Mouse (Mus musculus) stomach, postnatal 0 days (tissue): ENCODE measurements at regions not wholly inside any gene's neighbourhood (a gene's known extent, or its start where the extent isn't known, plus 50 kb on each side); places are given as distances from the start of the nearest gene placed in this dataset.

Source experiments
- ATAC-seq: fragments of 200-750 bp; cut with Nextera tagmentation; 2 replicates; pipeline ENCODE4 v1.8.0; 2017; ENCODE audit not compliant: low FRiP score, low TSS enrichment
- DNase-seq: peaks from one replicate; pipeline ENCODE4 v3.0.0-alpha.2; 2016; ENCODE audit warnings: low spot score
- H3K27ac ChIP-seq: fragments of 300-500 bp; sonication (generic); replicated peaks from 2 replicates; pipeline ENCODE4 v1.5.1; 2014; ENCODE audit warnings: mild to moderate bottlenecking, control low read depth
- H3K27me3 ChIP-seq: fragments of 300-500 bp; sonication (generic); 2 replicates; pipeline ENCODE4 v1.6.1; 2014; ENCODE audit warnings: low read length; ENCODE audit not compliant: control insufficient read depth, insufficient read depth
- H3K36me3 ChIP-seq: fragments of 300-500 bp; sonication (generic); 2 replicates; pipeline ENCODE4 v1.6.1; 2014; ENCODE audit warnings: low read length, mixed read lengths; ENCODE audit not compliant: control insufficient read depth, insufficient read depth
- H3K4me1 ChIP-seq: fragments of 300-500 bp; sonication (generic); replicated peaks from 2 replicates; pipeline ENCODE4 v1.6.1; 2014; ENCODE audit warnings: antibody characterized with exemption; ENCODE audit not compliant: control insufficient read depth, insufficient read depth
- H3K4me2 ChIP-seq: fragments of 300-500 bp; sonication (generic); replicated peaks from 2 replicates; pipeline ENCODE4 v1.6.1; 2014; ENCODE audit warnings: low read depth, mild to moderate bottlenecking, control low read depth, moderate library complexity
- H3K4me3 ChIP-seq: fragments of 300-500 bp; sonication (generic); 2 replicates; pipeline ENCODE4 v1.5.1; 2014; ENCODE audit warnings: low read depth, low read length, control low read depth
- H3K9ac ChIP-seq: fragments of 300-500 bp; sonication (generic); 2 replicates; pipeline ENCODE4 v1.6.1; 2014; ENCODE audit warnings: mild to moderate bottlenecking, low read length, control low read depth, mixed read lengths
- H3K9me3 ChIP-seq: fragments of 300-500 bp; sonication (generic); 2 replicates; pipeline ENCODE4 v1.6.1; 2016; ENCODE audit warnings: low read length; ENCODE audit not compliant: control insufficient read depth
- CTCF ChIP-seq: IDR thresholded peaks from 2 replicates; pipeline ENCODE4 v1.5.1; 2016; ENCODE audit warnings: antibody characterized with exemption, low read depth, mild to moderate bottlenecking, moderate library complexity
- EP300 ChIP-seq: optimal IDR thresholded peaks from 2 replicates; pipeline ENCODE3; 2016; ENCODE audit warnings: antibody characterized with exemption
- WGBS: fragments of 180-500 bp; shearing (Covaris S2); extraction: QIAGEN DNeasy Blood & Tissue Kit; methylation state at CpG from one replicate; pipeline ENCODE4 v1.1.7; 2014; 5-methylcytosine and 5-hydroxymethylcytosine counted together

DNA sequence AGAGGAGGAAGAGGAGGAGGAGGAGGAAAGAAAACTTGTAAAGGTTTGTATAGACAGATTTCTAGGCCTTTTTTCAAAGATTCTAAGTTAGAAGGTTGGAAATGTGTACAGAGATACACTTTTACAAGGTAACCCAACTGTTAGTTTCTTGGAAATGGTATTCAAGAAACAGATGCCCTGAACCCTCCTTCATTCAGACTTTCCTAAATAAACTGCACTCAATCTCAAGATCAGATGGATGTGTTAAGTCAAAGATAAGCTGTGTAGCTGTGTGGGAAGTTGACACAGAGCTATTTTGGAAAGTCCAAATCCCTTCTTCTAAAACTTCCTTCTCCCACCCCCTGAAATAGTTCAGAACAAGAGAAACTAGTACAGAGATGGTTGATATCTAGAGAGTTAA is 342.2 kb upstream of the Gm11042 start:
- Histone ChIP-seq H3K27ac (no peak overlapping the region), H3K36me3 (no peaks in the 10 kb centered on the region), H3K27me3 (no peaks in the 10 kb centered on the region), H3K4me2 (no peak overlapping the region), H3K4me1 (no peaks in the 10 kb centered on the region), H3K9ac (no peak overlapping the region), H3K9me3 (no peaks in the 10 kb centered on the region), H3K4me3 (no peak overlapping the region)
- ATAC-seq (no peak), DNase-seq (no peak)
- no peak for TF ChIP-seq CTCF
- no peak for TF ChIP-seq EP300

DNA sequence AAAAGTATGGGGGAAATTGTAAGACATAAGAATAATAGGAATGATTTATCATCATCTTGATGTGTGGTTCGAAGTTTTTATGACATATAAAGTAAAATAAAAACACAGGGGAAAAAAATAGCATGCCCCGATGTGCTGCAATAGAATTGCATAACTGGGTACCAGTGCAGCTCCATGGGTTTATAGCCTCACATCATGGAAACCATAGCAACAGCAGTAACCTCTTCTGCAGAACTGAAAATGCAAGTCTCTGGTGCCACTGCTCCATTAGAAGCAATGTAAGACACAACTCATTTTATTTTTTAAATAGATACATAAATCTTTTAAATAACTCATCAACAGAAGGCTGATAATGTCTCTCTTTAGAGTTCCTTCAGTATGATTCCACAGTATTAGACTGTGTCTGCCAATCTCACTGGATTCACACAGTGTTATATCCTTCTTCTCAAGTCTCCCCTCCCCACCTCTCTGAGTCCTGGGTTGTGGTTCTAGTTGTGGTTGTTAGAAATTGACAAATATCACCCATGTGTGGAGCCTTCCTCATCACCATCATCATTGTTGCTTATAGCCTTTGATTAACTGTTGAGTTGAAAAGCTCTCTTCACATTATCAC is 340.9 kb upstream of the Gm11042 start:
- no peak overlapping the region for H3K27ac ChIP-seq
- no peaks in the 10 kb centered on the region for H3K27me3 ChIP-seq
- no peaks in the 10 kb centered on the region for H3K36me3 ChIP-seq
- no peak overlapping the region for H3K9ac ChIP-seq
- DNase-seq (no peak), ATAC-seq (no peak)
- WGBS = 82% methylated on average over 2 of the region's 2 CpGs
- H3K4me2 ChIP-seq = no peak overlapping the region
- TF ChIP-seq EP300 = no peak
- TF ChIP-seq CTCF = no peak
- no peak overlapping the region for H3K4me3 ChIP-seq
- H3K9me3 ChIP-seq = no peaks in the 10 kb centered on the region
- H3K4me1 ChIP-seq = no peaks in the 10 kb centered on the region

DNA sequence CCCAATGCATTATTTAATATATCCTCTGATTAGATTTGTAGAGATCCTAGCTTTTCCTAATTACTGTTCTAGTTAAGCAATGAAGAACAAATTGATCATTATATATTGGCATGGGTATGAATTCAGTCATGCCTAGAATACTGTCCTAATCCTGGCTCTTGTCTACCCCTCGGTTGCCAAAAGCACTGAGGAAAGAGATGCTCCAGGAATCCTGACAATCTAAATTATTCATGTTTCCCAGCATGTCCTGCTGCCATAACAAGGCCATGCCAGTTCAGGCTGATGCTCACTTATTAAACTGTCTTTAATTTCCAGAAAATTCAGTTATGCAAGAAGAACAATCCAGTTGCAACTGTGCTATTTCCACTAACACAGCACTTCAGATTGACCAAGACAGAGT is 335.1 kb upstream of the Gm11042 start:
- 77% methylated on average over 1 of the region's 1 CpGs for WGBS

DNA sequence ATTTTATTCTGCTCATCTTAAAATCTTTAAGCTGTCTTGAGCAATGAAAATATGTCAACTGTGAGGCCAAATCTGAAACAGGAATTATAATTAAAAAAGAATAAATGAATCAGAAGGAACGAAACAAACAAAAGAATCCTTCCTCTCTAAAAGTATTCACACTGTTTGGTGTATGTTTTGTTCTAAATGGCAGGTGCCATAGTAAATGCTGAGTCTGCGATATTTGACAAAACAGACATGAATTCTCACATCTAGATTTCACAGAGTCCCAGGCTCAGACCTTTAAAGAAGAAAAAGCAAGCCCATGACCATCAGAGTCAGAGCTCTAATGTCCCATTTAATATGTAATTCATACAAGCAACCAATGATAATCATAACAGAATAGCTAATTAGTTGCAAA is 316.6 kb upstream of the Gm11042 start:
- H3K4me3 ChIP-seq = no peak overlapping the region
- ATAC-seq (no peak), DNase-seq (no peak)
- H3K4me1 ChIP-seq = no peaks in the 10 kb centered on the region
- no peaks in the 10 kb centered on the region for H3K36me3 ChIP-seq
- TF ChIP-seq CTCF = no peak
- TF ChIP-seq EP300 = no peak
- H3K4me2 ChIP-seq = no peak overlapping the region
- WGBS = 76% methylated on average over 2 of the region's 2 CpGs
- no peaks in the 10 kb centered on the region for H3K27me3 ChIP-seq
- no peaks in the 10 kb centered on the region for H3K9me3 ChIP-seq
- no peak overlapping the region for H3K27ac ChIP-seq
- no peak overlapping the region for H3K9ac ChIP-seq

More for the DNA sequence above, 335.1 kb upstream of the Gm11042 start:
- no peak overlapping the region for H3K4me2 ChIP-seq
- H3K4me1 ChIP-seq = no peaks in the 10 kb centered on the region
- no peak for TF ChIP-seq EP300
- no peak for TF ChIP-seq CTCF
- no peak overlapping the region for H3K27ac ChIP-seq
- H3K9me3 ChIP-seq = no peaks in the 10 kb centered on the region
- H3K36me3 ChIP-seq = no peaks in the 10 kb centered on the region
- no peak overlapping the region for H3K4me3 ChIP-seq
- DNase-seq = no peak
- H3K9ac ChIP-seq = no peak overlapping the region
- no peak for ATAC-seq
- H3K27me3 ChIP-seq = no peaks in the 10 kb centered on the region

DNA sequence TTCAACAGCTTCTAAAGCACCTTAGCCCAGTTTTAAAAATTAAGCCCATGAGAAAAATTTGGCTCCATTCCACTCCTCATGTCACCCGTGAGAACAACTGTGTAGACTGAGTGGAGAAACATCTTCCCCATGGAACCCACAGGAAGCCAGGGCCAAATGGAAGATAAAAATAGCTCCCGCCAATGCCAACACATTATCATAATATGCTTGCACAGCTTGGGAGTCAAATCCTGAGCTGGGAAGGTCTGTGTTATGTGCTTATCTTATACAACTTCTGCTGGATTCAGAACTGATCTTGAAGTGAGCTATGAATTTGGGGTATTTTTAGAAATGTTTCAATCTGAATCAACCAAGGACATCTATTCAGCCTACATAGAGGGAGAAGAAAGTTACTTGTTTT is 279.0 kb upstream of the Gm11042 start:
- H3K4me1 ChIP-seq = no peaks in the 10 kb centered on the region
- no peak overlapping the region for H3K27ac ChIP-seq
- 50% methylated on average over 2 of the region's 2 CpGs for WGBS
- no peak overlapping the region for H3K9ac ChIP-seq
- TF ChIP-seq EP300 (no peak), CTCF (no peak)
- H3K36me3 ChIP-seq = no peaks in the 10 kb centered on the region
- ATAC-seq (no peak), DNase-seq (no peak)
- H3K4me2 ChIP-seq = no peak overlapping the region
- no peaks in the 10 kb centered on the region for H3K9me3 ChIP-seq
- no peak overlapping the region for H3K4me3 ChIP-seq
- no peaks in the 10 kb centered on the region for H3K27me3 ChIP-seq

DNA sequence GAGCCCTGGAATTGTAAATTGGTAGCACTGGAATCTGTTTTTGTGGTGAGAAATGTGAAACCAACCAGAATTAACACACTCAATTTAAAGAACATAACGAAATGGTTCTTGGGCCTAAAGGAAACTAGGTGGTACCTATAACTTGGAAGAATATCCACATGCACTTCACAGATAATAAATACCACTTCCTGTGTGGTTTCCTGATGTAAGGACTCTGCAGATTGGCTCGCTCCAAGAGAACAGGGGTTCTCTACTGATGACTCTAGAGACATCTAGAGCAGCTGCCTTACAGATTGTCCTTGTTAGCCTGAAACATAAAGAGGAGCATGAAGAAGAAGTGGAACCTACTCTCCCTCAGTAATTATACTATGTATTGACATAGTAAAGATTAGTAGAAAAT is 238.4 kb upstream of the Gm11042 start:
- no peak overlapping the region for H3K4me3 ChIP-seq
- H3K9me3 ChIP-seq = no peaks in the 10 kb centered on the region
- TF ChIP-seq EP300 (no peak), CTCF (no peak)
- H3K4me1 ChIP-seq = no peaks in the 10 kb centered on the region
- H3K36me3 ChIP-seq = no peaks in the 10 kb centered on the region
- DNase-seq (no peak), ATAC-seq (no peak)
- H3K4me2 ChIP-seq = no peak overlapping the region
- H3K27ac ChIP-seq = no peak overlapping the region
- no peak overlapping the region for H3K9ac ChIP-seq
- H3K27me3 ChIP-seq = no peaks in the 10 kb centered on the region
- 83% methylated on average over 2 of the region's 2 CpGs for WGBS
